Mouse (Mus musculus) lung, adult 2 months (tissue): ENCODE measurements around the gene Cbx1.

ENCODE experiments used
- CTCF ChIP-seq: fragments of 200-500 bp; IDR thresholded peaks from 2 replicates; pipeline ENCODE4 v1.5.1; 2011; ENCODE audit warnings: mild to moderate bottlenecking, low read length, control low read depth; ENCODE audit not compliant: insufficient read depth
- POLR2A ChIP-seq: fragments of 200-500 bp; IDR thresholded peaks from 2 replicates; pipeline ENCODE4 v1.6.1; 2011; ENCODE audit warnings: low read depth, mild to moderate bottlenecking, control low read depth, low read length, borderline replicate concordance; ENCODE audit errors: extremely low read depth

DNA sequence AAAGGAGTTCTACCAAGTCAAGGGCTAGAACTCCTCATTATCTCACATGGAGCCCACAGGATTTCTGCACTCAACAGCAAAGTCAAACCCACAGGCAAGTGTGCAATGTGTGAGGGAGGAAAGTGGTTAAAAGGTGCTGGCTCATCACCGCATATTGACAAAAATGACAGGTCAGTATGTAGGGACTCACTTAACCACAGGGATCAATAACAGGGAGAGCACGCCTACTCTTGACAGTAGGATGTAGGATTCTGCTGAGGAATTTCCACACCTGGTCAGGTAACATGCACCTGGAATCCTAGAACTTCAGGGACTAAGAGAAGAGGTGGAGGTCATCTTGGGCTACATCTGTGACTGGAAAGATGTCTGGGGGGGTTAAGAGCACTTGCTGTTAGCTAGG lies 27.0 kb downstream of the Cbx1 start:
- TF ChIP-seq POLR2A (no peak), CTCF (no peak)
